Mouse (Mus musculus) bone marrow, adult 2 months (tissue): ENCODE results near the gene Mpz.

Source experiments
- CTCF ChIP-seq: fragments of 200-500 bp; IDR thresholded peaks from 2 replicates; pipeline ENCODE4 v1.5.1; 2011; ENCODE audit warnings: low read length, control low read depth; ENCODE audit not compliant: control insufficient read depth, insufficient read depth
- POLR2A ChIP-seq: fragments of 200-500 bp; IDR thresholded peaks from 2 replicates; pipeline ENCODE4 v1.6.1; 2011; ENCODE audit warnings: low read depth, mild to moderate bottlenecking, control low read depth, low read length, borderline replicate concordance; ENCODE audit not compliant: control insufficient read depth

DNA sequence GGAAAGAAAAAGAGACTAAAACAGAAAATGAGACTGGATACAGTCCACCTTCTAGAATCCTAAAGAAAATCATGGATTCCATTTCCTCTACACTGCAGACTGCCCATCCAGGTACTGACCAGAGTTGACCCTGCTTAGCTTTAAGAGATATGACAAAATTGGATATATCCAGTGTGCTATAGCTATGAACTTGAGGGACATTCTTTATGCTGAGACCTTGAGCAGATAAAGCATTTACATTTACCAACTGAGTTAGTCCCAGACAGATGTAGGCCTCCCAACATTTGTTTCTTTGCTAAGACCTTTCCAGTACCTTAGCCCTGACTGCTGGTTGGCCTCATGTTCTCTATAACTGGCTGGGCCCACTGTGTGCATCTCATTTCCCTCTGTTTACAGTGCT lies 7.5 kb downstream of the Mpz start:
- TF ChIP-seq CTCF (no peak), POLR2A (no peak)
